Mouse (Mus musculus): ENCODE measurements at regions not wholly inside any gene's neighbourhood (a gene's known extent, or its start where the extent isn't known, plus 50 kb on each side); places are given as distances from the start of the nearest gene placed in this dataset.
A peak's percentile ranks its signal among the peaks of the same experiment; 100 is the strongest.

DNA sequence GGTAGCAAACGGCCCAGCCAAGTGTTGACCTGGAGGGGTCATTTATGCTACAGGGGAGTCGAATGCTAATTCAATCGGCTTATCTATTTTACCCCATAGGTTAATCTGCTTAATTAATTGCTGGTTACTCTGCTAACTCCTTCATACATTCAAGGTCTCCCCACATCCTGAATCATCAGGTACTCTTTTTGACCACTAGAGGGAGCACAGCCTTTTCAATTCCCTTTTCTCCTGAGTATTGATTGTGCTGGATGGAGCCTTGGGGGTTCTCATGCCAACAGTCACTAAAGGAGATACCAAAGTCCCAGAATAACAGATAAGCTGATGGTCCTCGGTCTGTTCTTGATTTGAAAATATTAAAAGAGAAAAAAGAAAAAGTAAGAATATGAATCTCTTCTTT is 126.8 kb downstream of the Polr2m start:
- DNase-seq (ENCODE audit: extremely low spot score, low read depth, low spot score): peak; percentile 22

DNA sequence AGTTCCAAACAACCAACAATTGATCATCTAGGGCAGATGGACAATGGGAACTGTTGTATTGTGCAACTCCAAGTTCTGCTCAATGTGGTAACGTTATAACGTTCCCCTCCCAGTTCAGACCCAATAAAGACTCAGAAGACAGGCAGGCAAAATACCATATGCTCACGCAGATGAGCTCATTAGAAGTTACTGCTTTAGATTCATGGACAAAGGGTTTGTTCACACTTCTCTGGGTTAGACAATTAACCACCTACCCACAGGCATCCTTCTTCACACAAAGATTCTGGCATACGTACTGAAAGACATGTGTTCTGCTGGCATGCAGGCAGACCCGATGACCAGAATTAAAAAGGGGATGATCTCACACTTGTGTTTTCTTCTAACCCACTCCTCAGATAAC is 130.0 kb downstream of the Polr2m start:
- DNase-seq (ENCODE audit: extremely low spot score, low read depth, low spot score): no peak

Measured in hindlimb bud, embryonic 11.5 days (tissue).